24 mouse cellular contexts compared by ENCODE assay signal in genomic region chr6:108776274-108776673, GRCm38 (mm10). TPM values are rescaled to one million over a fixed set of nuclear protein-coding genes. Genes with fewer than 3 reads are reported as not detected.
DNase-seq lines count a peak whose midpoint lies in the region; ATAC-seq lines count a peak whose summit lies in the region.
"Had no signal": no experiment of that assay in that cellular context is flagged by ENCODE, and none has a peak within 500 bp of the region (broad histone marks: within the 10 kb centered on the region; RNA-seq: fewer than 3 reads in every experiment).

No protein-coding gene starts in this region.

- no peak overlapping the region for H3K9ac ChIP-seq in forebrain, embryonic 15.5 days (replicated peaks)
- H3K9ac ChIP-seq: embryonic facial prominence, embryonic 12.5 days; embryonic facial prominence, embryonic 15.5 days; heart, embryonic 12.5 days; heart, embryonic 15.5 days; hindbrain, embryonic 13.5 days; intestine, embryonic 15.5 days had no signal

- no peak for ATAC-seq in forebrain, embryonic 15.5 days (replicated peaks)
- ATAC-seq: CD4-positive, CD25-positive, alpha-beta regulatory T cell, adult 4 months; forebrain, embryonic 14.5 days; hindbrain, embryonic 16.5 days; intestine, embryonic 15.5 days had no signal

- H3K4me2 ChIP-seq in forebrain, embryonic 15.5 days (replicated peaks) = no peak overlapping the region
- H3K4me2 ChIP-seq: embryonic facial prominence, embryonic 12.5 days; embryonic facial prominence, embryonic 15.5 days; heart, embryonic 12.5 days; heart, embryonic 15.5 days; hindbrain, embryonic 13.5 days; intestine, embryonic 15.5 days had no signal

- H3K27ac ChIP-seq in forebrain, embryonic 15.5 days (replicated peaks) = no peak overlapping the region
- H3K27ac ChIP-seq: embryonic facial prominence, embryonic 12.5 days; embryonic facial prominence, embryonic 15.5 days; heart, embryonic 15.5 days; hindbrain, embryonic 10.5 days; hindbrain, embryonic 13.5 days; intestine, embryonic 15.5 days had no signal

- no peaks in the 10 kb centered on the region for H3K4me1 ChIP-seq in forebrain, embryonic 15.5 days
- H3K4me1 ChIP-seq: embryonic facial prominence, embryonic 12.5 days; embryonic facial prominence, embryonic 15.5 days; heart, embryonic 12.5 days; heart, embryonic 15.5 days; hindbrain, embryonic 10.5 days; hindbrain, embryonic 13.5 days; intestine, embryonic 15.5 days had no signal

- no peak overlapping the region for H3K4me3 ChIP-seq in forebrain, embryonic 15.5 days
- H3K4me3 ChIP-seq: embryonic facial prominence, embryonic 12.5 days; embryonic facial prominence, embryonic 15.5 days; heart, embryonic 12.5 days; heart, embryonic 15.5 days; hindbrain, embryonic 10.5 days; hindbrain, embryonic 13.5 days; intestine, embryonic 15.5 days had no signal

- H3K27me3 ChIP-seq in forebrain, embryonic 15.5 days = no peaks in the 10 kb centered on the region
- H3K27me3 ChIP-seq: embryonic facial prominence, embryonic 12.5 days; embryonic facial prominence, embryonic 15.5 days; heart, embryonic 12.5 days; heart, embryonic 15.5 days; hindbrain, embryonic 13.5 days; intestine, embryonic 15.5 days had no signal

- no peaks in the 10 kb centered on the region for H3K36me3 ChIP-seq in forebrain, embryonic 15.5 days
- H3K36me3 ChIP-seq: embryonic facial prominence, embryonic 12.5 days; embryonic facial prominence, embryonic 15.5 days; heart, embryonic 12.5 days; heart, embryonic 15.5 days; hindbrain, embryonic 10.5 days; hindbrain, embryonic 13.5 days; intestine, embryonic 15.5 days had no signal

- H3K9me3 ChIP-seq in forebrain, embryonic 15.5 days = no peaks in the 10 kb centered on the region
- H3K9me3 ChIP-seq: embryonic facial prominence, embryonic 12.5 days; embryonic facial prominence, embryonic 15.5 days; heart, embryonic 12.5 days; heart, embryonic 15.5 days; hindbrain, embryonic 10.5 days; hindbrain, embryonic 13.5 days; intestine, embryonic 15.5 days had no signal

- DNase-seq in adrenal gland, postnatal 10 days = peak; percentile 38
- DNase-seq in adrenal gland, adult 8-10 months = no peak
- peak; percentile 6 for DNase-seq in testis, postnatal 14 days (ENCODE audit: low spot score)
- no peak for DNase-seq in testis, postnatal 10 days (ENCODE audit: low spot score)
- DNase-seq in adrenal gland, postnatal 36 days = peak; percentile 39 to 55
- DNase-seq: cerebellum, adult 11 months; cerebellum, adult 2 months; cerebellum, adult 9-11 months; cerebellum, postnatal 25 days; gastrocnemius, postnatal 25 days; heart, adult 18-20 months; heart, postnatal 10 days; heart, postnatal 36 days had no signal

RNA-seq across cellular contexts. Expression of gene Arl8b, which starts 6.6 kb away (rescaled TPM):
- total RNA-seq in adrenal gland, postnatal 10 days (2021) = 100 to 1,000 TPM; 101 to 103 TPM
- total RNA-seq in adrenal gland, adult 8-10 months (2022) = 100 to 1,000 TPM in 2 of 4 experiments, 10 to 100 TPM in 2; 96.7 to 128 (median 110) TPM
- 100 to 1,000 TPM; 115 to 126 TPM for total RNA-seq in adrenal gland, postnatal 36 days (2021)
- polyA plus RNA-seq in forebrain, embryonic 15.5 days (2015; fragmentation: Nextera tagmentation; extraction: Ambion mirVana) = 89.6 and 99.7 TPM in 2 replicates

RNA-seq across cellular contexts. Expression of gene Edem1, which starts 52.2 kb away (rescaled TPM):
- total RNA-seq in adrenal gland, postnatal 10 days (2021) = 10 to 100 TPM; 55.7 to 56.7 TPM
- 10 to 100 TPM; 47.9 to 57.0 (median 51.4) TPM for total RNA-seq in adrenal gland, adult 8-10 months (2022)
- 10 to 100 TPM; 43.8 to 68.9 TPM for total RNA-seq in adrenal gland, postnatal 36 days (2021)
- polyA plus RNA-seq in forebrain, embryonic 15.5 days (2015; fragmentation: Nextera tagmentation; extraction: Ambion mirVana) = 6.9 and 8.3 TPM in 2 replicates

Comparison
In these comparisons a context has a peak if more than half of its experiments do, and no peak if none do; other contexts are left out.
1. DNase-seq: peak in adrenal gland, postnatal 10 days (single experiment), testis, postnatal 14 days (single experiment) and adrenal gland, postnatal 36 days (2 of 2); none in adrenal gland, adult 8-10 months (single experiment) and testis, postnatal 10 days (single experiment).